Mouse (Mus musculus): ENCODE measurements around the gene S100a10. TPM values are rescaled to one million over a fixed set of nuclear protein-coding genes. Genes with fewer than 3 reads are reported as not detected.

The S100a10 gene
- total RNA-seq, 2 experiments from 2014 or later = 176 to 278 TPM

Other genes starting within 250 kb of the S100a10 start
- gene Hrnr, start 235.3 kb upstream of the S100a10 start, total RNA-seq (2014; fragmentation: Nextera tagmentation) = not detected in 2 replicates
- not detected in 2 replicates for gene Hrnr, start 235.3 kb upstream of the S100a10 start, total RNA-seq (2017)
- gene Rptn, start 161.4 kb upstream of the S100a10 start, total RNA-seq (2014; fragmentation: Nextera tagmentation) = not detected in 2 replicates
- not detected in 2 replicates for gene Rptn, start 161.4 kb upstream of the S100a10 start, total RNA-seq (2017)
- gene Tchh, start 112.8 kb upstream of the S100a10 start, total RNA-seq (2014; fragmentation: Nextera tagmentation) = not detected in 2 replicates
- not detected in 2 replicates for gene Tchh, start 112.8 kb upstream of the S100a10 start, total RNA-seq (2017)
- gene Tchhl1, start 86.3 kb upstream of the S100a10 start, total RNA-seq (2014; fragmentation: Nextera tagmentation) = not detected in 2 replicates
- gene Tchhl1, start 86.3 kb upstream of the S100a10 start, total RNA-seq (2017) = not detected in 2 replicates
- gene S100a11, start 34.6 kb upstream of the S100a10 start, total RNA-seq (2014; fragmentation: Nextera tagmentation) = 147 and 173 TPM in 2 replicates
- 18.0 and 19.3 TPM in 2 replicates for gene S100a11, start 34.6 kb upstream of the S100a10 start, total RNA-seq (2017)
- not detected in 2 replicates for gene Tdpoz2, start 97.6 kb downstream of the S100a10 start, total RNA-seq (2014; fragmentation: Nextera tagmentation)
- not detected in 2 replicates for gene Tdpoz2, start 97.6 kb downstream of the S100a10 start, total RNA-seq (2017)
- gene Tdpoz1, start 121.2 kb downstream of the S100a10 start, total RNA-seq (2014; fragmentation: Nextera tagmentation) = not detected in 2 replicates
- gene Tdpoz1, start 121.2 kb downstream of the S100a10 start, total RNA-seq (2017) = not detected in 2 replicates
- gene Gm37596, start 138.0 kb downstream of the S100a10 start, total RNA-seq (2014; fragmentation: Nextera tagmentation) = not detected in 2 replicates
- gene Gm37596, start 138.0 kb downstream of the S100a10 start, total RNA-seq (2017) = not detected in 2 replicates
- gene Gm5773, start 217.9 kb downstream of the S100a10 start, total RNA-seq (2014; fragmentation: Nextera tagmentation) = not detected in 2 replicates
- gene Gm5773, start 217.9 kb downstream of the S100a10 start, total RNA-seq (2017) = not detected in 2 replicates
- gene Tdpoz4, start 241.3 kb downstream of the S100a10 start, total RNA-seq (2014; fragmentation: Nextera tagmentation) = not detected in 2 replicates
- not detected in 2 replicates for gene Tdpoz4, start 241.3 kb downstream of the S100a10 start, total RNA-seq (2017)